Mouse (Mus musculus) C2C12 (cell line): ENCODE measurements around the gene Olfr1124. TPM values are rescaled to one million over a fixed set of nuclear protein-coding genes. Genes with fewer than 3 reads are reported as not detected.
"Not testable (repeated sequence)": the region's sequence is repeated elsewhere in the genome, so short reads cannot be mapped to it uniquely, and the experiment has no call there.

Source experiments
- H3K27me3 ChIP-seq: one replicate; pipeline ENCODE4 v1.6.1; 2011; ENCODE audit not compliant: control insufficient read depth, insufficient read depth, insufficient read length
- H3K36me3 ChIP-seq: one replicate; pipeline ENCODE4 v1.6.1; 2011; ENCODE audit not compliant: control insufficient read depth, insufficient read depth
- H3K4me3 ChIP-seq: one replicate; pipeline ENCODE4 v1.5.1; 2011; ENCODE audit warnings: mild to moderate bottlenecking, control low read depth; ENCODE audit not compliant: poor library complexity, insufficient read depth, severe bottlenecking
- H3K79me2 ChIP-seq: one replicate; pipeline ENCODE4 v1.6.1; 2011; ENCODE audit not compliant: control insufficient read depth, insufficient read depth
- H3K79me3 ChIP-seq: one replicate; pipeline ENCODE4 v1.6.1; 2011; ENCODE audit warnings: low read depth, control low read depth
- H3ac ChIP-seq: one replicate; pipeline ENCODE3; 2011; ENCODE audit warnings: low read depth; ENCODE audit not compliant: control insufficient read depth, insufficient read length
- CEBPB ChIP-seq: IDR thresholded peaks from one replicate; pipeline ENCODE4 v1.6.1; 2011; ENCODE audit warnings: low read depth, mild to moderate bottlenecking, control low read depth, moderate library complexity
- CTCF ChIP-seq: IDR thresholded peaks from one replicate; pipeline ENCODE4 v1.5.1; 2011; ENCODE audit not compliant: control insufficient read depth, insufficient read depth, insufficient read length
- FOSL1 ChIP-seq: IDR thresholded peaks from one replicate; pipeline ENCODE4 v1.8.0; 2011; ENCODE audit warnings: mild to moderate bottlenecking, low read length; ENCODE audit not compliant: poor library complexity, insufficient read depth, severe bottlenecking
- MAX ChIP-seq: IDR thresholded peaks from one replicate; pipeline ENCODE4 v1.6.1; 2011; ENCODE audit warnings: mild to moderate bottlenecking, control low read depth
- MYOD1 ChIP-seq: IDR thresholded peaks from one replicate; pipeline ENCODE4 v1.6.1; 2011; ENCODE audit warnings: low read depth; ENCODE audit not compliant: control insufficient read depth, insufficient read length
- MYOG ChIP-seq: IDR thresholded peaks from one replicate; pipeline ENCODE4 v1.6.1; 2011; ENCODE audit not compliant: control insufficient read depth, insufficient read length; ENCODE audit errors: extremely low read depth
- USF1 ChIP-seq: IDR thresholded peaks from one replicate; pipeline ENCODE4 v1.6.1; 2011; ENCODE audit warnings: low read depth, mild to moderate bottlenecking, control low read depth, moderate library complexity
- long read RNA-seq, 2 experiments: library from polyadenylated mRNA; unstranded; transcript quantifications; one replicate each; pipeline ENCODE4 v2.0.0; 2019 to 2020
- polyA plus RNA-seq: library from polyadenylated mRNA; unstranded; fragments of >200 nt; fragmentation: generic; extraction: Trizol; gene quantifications from one replicate; pipeline ENCODE4 v1.2.1, GENCODE M21; 2012; ENCODE audit warnings: missing spikeins

Gene Olfr1124
- polyA plus RNA-seq: not detected
- long read RNA-seq, experiment 1: 0 reads
- long read RNA-seq, experiment 2: 0 reads

- no peaks in the 10 kb centered on the region for H3K79me2 ChIP-seq
- H3K79me3 ChIP-seq: no peaks in the 10 kb centered on the region
- no peak within 1 kb of the TSS for H3K4me3 ChIP-seq
- no peaks in the 10 kb centered on the region for H3K36me3 ChIP-seq
- no peaks in the 10 kb centered on the region for H3K27me3 ChIP-seq
- H3ac ChIP-seq: no peak within 1 kb of the TSS
- TF ChIP-seq CTCF (no peak), USF1 (no peak), FOSL1 (no peak), CEBPB (no peak), MAX (no peak), MYOD1 (no peak), MYOG (no peak)
These were observed at the start of gene Olfr1124 for GRCm38 (mm10) chr2:87429975-87430374. Gene Olfr1124, plus strand, starts transcription at chr2:87430275.

GRCm38 (mm10) chr2:87383935-87384334 lies 46.1 kb upstream of the Olfr1124 start:
- no peak overlapping the region for H3ac ChIP-seq
- H3K79me3 ChIP-seq: no peaks in the 10 kb centered on the region
- H3K36me3 ChIP-seq: no peaks in the 10 kb centered on the region
- H3K79me2 ChIP-seq: no peaks in the 10 kb centered on the region
- no peak for TF ChIP-seq MYOG
- no peak overlapping the region for H3K4me3 ChIP-seq
- no peaks in the 10 kb centered on the region for H3K27me3 ChIP-seq

DNA sequence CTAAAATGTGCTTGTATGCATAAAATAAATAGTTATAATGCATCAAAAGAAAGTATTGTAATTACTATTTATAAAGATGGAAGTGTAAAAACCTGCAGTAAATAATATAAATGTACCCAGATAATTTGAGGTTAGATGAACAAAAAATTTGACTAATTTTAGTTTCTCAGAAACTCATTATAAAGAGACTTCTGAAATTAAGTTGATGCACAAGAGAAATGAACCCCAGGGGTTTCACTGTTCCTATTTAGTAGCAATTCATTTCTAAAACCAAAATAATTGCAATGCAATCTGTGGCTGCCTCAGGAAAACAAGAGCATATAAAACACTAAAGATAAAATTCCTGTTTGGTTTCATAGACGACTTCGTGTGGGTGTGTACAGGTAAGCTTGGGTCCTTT lies 44.5 kb upstream of the Olfr1124 start, which contains the start of gene Olfr1122:
Olfr1122 (plus strand) TSS at position 301 of the 400 bp plus-strand sequence.
- TF ChIP-seq MAX (no peak), FOSL1 (no peak), MYOG (no peak), MYOD1 (no peak), USF1 (no peak), CTCF (no peak), CEBPB (no peak)
- no peaks in the 10 kb centered on the region for H3K79me2 ChIP-seq
- no peak within 1 kb of the TSS for H3ac ChIP-seq
- no peak within 1 kb of the TSS for H3K4me3 ChIP-seq
- H3K79me3 ChIP-seq: no peaks in the 10 kb centered on the region
- no peaks in the 10 kb centered on the region for H3K36me3 ChIP-seq
- H3K27me3 ChIP-seq: no peaks in the 10 kb centered on the region

- H3K4me3 ChIP-seq, H3ac ChIP-seq, H3K79me2 ChIP-seq, H3K36me3 ChIP-seq, H3K27me3 ChIP-seq, H3K79me3 ChIP-seq: not testable (repeated sequence)
These were observed 36.5 kb upstream of the Olfr1124 start for GRCm38 (mm10) chr2:87393605-87394004.

- not testable (repeated sequence) for H3K36me3 ChIP-seq, H3K4me3 ChIP-seq, H3K27me3 ChIP-seq, H3K79me3 ChIP-seq, H3ac ChIP-seq, H3K79me2 ChIP-seq
These were observed 35.4 kb upstream of the Olfr1124 start for GRCm38 (mm10) chr2:87394686-87395085.

- H3K79me2 ChIP-seq: no peaks in the 10 kb centered on the region
- TF ChIP-seq CEBPB (no peak), CTCF (no peak)
These were observed 13.7 kb upstream of the Olfr1124 start, which contains the start of gene Olfr1123 for GRCm38 (mm10) chr2:87416335-87416734. Gene Olfr1123, plus strand, starts transcription at chr2:87416635.

DNA sequence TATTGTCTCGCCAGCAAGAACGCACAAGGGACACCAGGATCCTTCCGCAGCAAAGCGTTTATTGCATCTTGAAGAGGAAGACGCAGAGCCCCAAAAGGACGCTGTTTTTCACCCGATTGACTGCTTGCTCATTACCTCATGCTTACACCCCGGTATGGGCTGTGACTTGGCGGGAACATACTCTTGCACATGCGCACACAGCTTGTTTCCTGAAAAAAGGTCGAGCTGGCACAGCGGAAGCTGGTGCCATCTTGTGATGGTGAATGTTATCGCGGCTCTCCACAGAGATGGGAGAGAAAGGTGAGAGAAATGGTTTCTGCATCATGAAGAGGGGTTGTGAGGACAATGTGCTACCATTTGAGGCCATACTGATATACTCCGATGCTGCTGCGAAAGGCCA lies 7.7 kb downstream of the Olfr1124 start:
- no peak for TF ChIP-seq USF1
- TF ChIP-seq MYOG: no peak
- no peak for TF ChIP-seq MYOD1
- no peak for TF ChIP-seq CTCF
- TF ChIP-seq FOSL1: no peak
- TF ChIP-seq MAX: no peak
- no peak for TF ChIP-seq CEBPB
- no peak overlapping the region for H3ac ChIP-seq
- no peaks in the 10 kb centered on the region for H3K79me2 ChIP-seq
- H3K4me3 ChIP-seq: no peak overlapping the region
- no peaks in the 10 kb centered on the region for H3K79me3 ChIP-seq
- no peaks in the 10 kb centered on the region for H3K27me3 ChIP-seq
- H3K36me3 ChIP-seq: no peaks in the 10 kb centered on the region

More at GRCm38 (mm10) chr2:87416335-87416734, 13.7 kb upstream of the Olfr1124 start, which contains the start of gene Olfr1123:
- H3K79me3 ChIP-seq: no peaks in the 10 kb centered on the region
- no peak within 1 kb of the TSS for H3ac ChIP-seq
- H3K4me3 ChIP-seq: no peak within 1 kb of the TSS
- H3K36me3 ChIP-seq: no peaks in the 10 kb centered on the region
- no peaks in the 10 kb centered on the region for H3K27me3 ChIP-seq
